Mouse (Mus musculus) intestine, embryonic 16.5 days (tissue): ENCODE measurements around the gene Zdhhc12. TPM values are rescaled to one million over a fixed set of nuclear protein-coding genes. Genes with fewer than 3 reads are reported as not detected.
"Not testable (repeated sequence)": the region's sequence is repeated elsewhere in the genome, so short reads cannot be mapped to it uniquely, and the experiment has no call there.

Source experiments
- ATAC-seq: fragments of 200-750 bp; cut with Nextera tagmentation; 2 replicates; pipeline ENCODE4 v1.8.0; 2017; ENCODE audit warnings: moderate TSS enrichment, moderate library complexity
- H3K27ac ChIP-seq: fragments of 300-500 bp; sonication (generic); 2 replicates; pipeline ENCODE4 v1.5.1; 2014; ENCODE audit warnings: mild to moderate bottlenecking, low read length
- H3K27me3 ChIP-seq: fragments of 300-500 bp; sonication (generic); replicated peaks from 2 replicates; pipeline ENCODE4 v1.6.1; 2014; ENCODE audit warnings: low read length, control low read depth, mixed read lengths; ENCODE audit not compliant: control insufficient read depth, insufficient read depth
- H3K36me3 ChIP-seq: fragments of 300-500 bp; sonication (generic); 2 replicates; pipeline ENCODE4 v1.6.1; 2014; ENCODE audit warnings: low read length, control low read depth; ENCODE audit not compliant: control insufficient read depth, insufficient read depth
- H3K4me1 ChIP-seq: fragments of 300-500 bp; sonication (generic); 2 replicates; pipeline ENCODE4 v1.6.1; 2014; ENCODE audit warnings: low read length, control low read depth, mixed read lengths; ENCODE audit not compliant: control insufficient read depth, insufficient read depth
- H3K4me2 ChIP-seq: fragments of 300-500 bp; sonication (generic); 2 replicates; pipeline ENCODE4 v1.6.1; 2014; ENCODE audit warnings: low read depth, low read length, control low read depth
- H3K4me3 ChIP-seq: fragments of 300-500 bp; sonication (generic); 2 replicates; pipeline ENCODE4 v1.5.1; 2014; ENCODE audit warnings: mild to moderate bottlenecking, low read length
- H3K9ac ChIP-seq: fragments of 300-500 bp; sonication (generic); 2 replicates; pipeline ENCODE4 v1.6.1; 2014; ENCODE audit warnings: low read depth, low read length
- H3K9me3 ChIP-seq: fragments of 300-500 bp; sonication (generic); 2 replicates; pipeline ENCODE4 v1.6.1; 2016; ENCODE audit warnings: low read length, control low read depth; ENCODE audit not compliant: control insufficient read depth
- WGBS: fragments of 180-500 bp; shearing (Covaris S2); extraction: QIAGEN DNeasy Blood & Tissue Kit; methylation state at CpG from one replicate; pipeline ENCODE4 v1.1.7; 2014; 5-methylcytosine and 5-hydroxymethylcytosine counted together
- polyA plus RNA-seq: library from polyadenylated mRNA; unstranded; fragments of >200 nt; fragmentation: Nextera tagmentation; extraction: Ambion mirVana; gene quantifications from 2 replicates; pipeline ENCODE4 v1.2.1, GENCODE M21; 2015

Gene Zdhhc12
- polyA plus RNA-seq, 1 experiment from 2014 or later = 79.0 TPM

GRCm38 (mm10) chr2:30062249-30063093 is 31.0 kb downstream of the Zdhhc12 start:
- H3K27me3 ChIP-seq = no peaks in the 10 kb centered on the region
- no peaks in the 10 kb centered on the region for H3K9me3 ChIP-seq
- H3K4me3 ChIP-seq = peak overlapping the region; percentile 69
- WGBS = under 1% methylated on average over 40 of the region's 40 CpGs
- H3K4me1 ChIP-seq = peaks cover 22% of the 10 kb centered on the region; the same call in 1 of the 2 replicates
- H3K36me3 ChIP-seq = no peaks in the 10 kb centered on the region
- H3K27ac ChIP-seq = peak overlapping the region; percentile 98
- ATAC-seq = peak; percentile 55
- H3K4me2 ChIP-seq = peak overlapping the region; percentile 72
- H3K9ac ChIP-seq = peak overlapping the region; percentile 90

GRCm38 (mm10) chr2:30061215-30062166 is 32.0 kb downstream of the Zdhhc12 start:
- Histone ChIP-seq H3K4me3 (peak overlapping the region; percentile 69), H3K4me1 (peaks cover 22% of the 10 kb centered on the region; the same call in 1 of the 2 replicates), H3K9me3 (no peaks in the 10 kb centered on the region), H3K36me3 (no peaks in the 10 kb centered on the region), H3K4me2 (peak overlapping the region; percentile 72), H3K27ac (peak overlapping the region; percentile 98), H3K27me3 (no peaks in the 10 kb centered on the region), H3K9ac (peak overlapping the region; percentile 90)
- ATAC-seq = peak; percentile 5; the same call in 1 of the 2 replicates
- 9% methylated on average over 33 of the region's 37 CpGs for WGBS

GRCm38 (mm10) chr2:30058418-30058817 is 35.0 kb downstream of the Zdhhc12 start:
- H3K36me3 ChIP-seq = no peaks in the 10 kb centered on the region
- H3K4me1 ChIP-seq = peaks cover 2% of the 10 kb centered on the region; the same call in 1 of the 2 replicates
- no peak overlapping the region for H3K9ac ChIP-seq
- H3K9me3 ChIP-seq = no peaks in the 10 kb centered on the region
- H3K4me3 ChIP-seq = no peak overlapping the region
- WGBS = 56% methylated on average over 5 of the region's 5 CpGs
- no peak overlapping the region for H3K27ac ChIP-seq
- no peaks in the 10 kb centered on the region for H3K27me3 ChIP-seq
- ATAC-seq = no peak
- H3K4me2 ChIP-seq = no peak overlapping the region

GRCm38 (mm10) chr2:30057223-30057904 is 36.1 kb downstream of the Zdhhc12 start, which contains the start of gene Set:
Gene Set (plus strand): TSS chr2:30057378.
- 43% methylated on average over 12 of the region's 12 CpGs for WGBS
- Histone ChIP-seq H3K27ac (no peak within 1 kb of the TSS), H3K9me3 (no peaks in the 10 kb centered on the region), H3K27me3 (no peaks in the 10 kb centered on the region), H3K4me1 (no peaks in the 10 kb centered on the region; the same call in 1 of the 2 replicates), H3K4me2 (no peak within 1 kb of the TSS), H3K9ac (no peak within 1 kb of the TSS), H3K4me3 (no peak within 1 kb of the TSS), H3K36me3 (no peaks in the 10 kb centered on the region)
- ATAC-seq = 0 out of 2 replicates have a peak, but pooled peaks have one; percentile 18

GRCm38 (mm10) chr2:30056736-30057135 is 36.7 kb downstream of the Zdhhc12 start:
- no peak overlapping the region for H3K9ac ChIP-seq
- no peaks in the 10 kb centered on the region for H3K9me3 ChIP-seq
- H3K4me2 ChIP-seq = no peak overlapping the region
- no peaks in the 10 kb centered on the region for H3K36me3 ChIP-seq
- no peak overlapping the region for H3K4me3 ChIP-seq
- no peak overlapping the region for H3K27ac ChIP-seq
- no peaks in the 10 kb centered on the region; the same call in 1 of the 2 replicates for H3K4me1 ChIP-seq
- H3K27me3 ChIP-seq = no peaks in the 10 kb centered on the region; the same call in 1 of the 2 replicates
- 79% methylated on average over 3 of the region's 3 CpGs for WGBS
- ATAC-seq = no peak

- H3K4me3 ChIP-seq, H3K9me3 ChIP-seq, H3K9ac ChIP-seq, H3K27ac ChIP-seq, H3K4me2 ChIP-seq, H3K36me3 ChIP-seq, ATAC-seq, H3K4me1 ChIP-seq, H3K27me3 ChIP-seq: not testable (repeated sequence)
- 95% methylated on average over 3 of the region's 3 CpGs for WGBS
These were observed 38.1 kb downstream of the Zdhhc12 start for GRCm38 (mm10) chr2:30055310-30055709.

GRCm38 (mm10) chr2:30051992-30052761 is 41.3 kb downstream of the Zdhhc12 start:
- H3K9me3 ChIP-seq = no peaks in the 10 kb centered on the region
- no peak overlapping the region for H3K27ac ChIP-seq
- WGBS = 44% methylated on average over 6 of the region's 6 CpGs
- no peaks in the 10 kb centered on the region for H3K36me3 ChIP-seq
- H3K4me2 ChIP-seq = no peak overlapping the region
- H3K4me1 ChIP-seq = no peaks in the 10 kb centered on the region; the same call in 1 of the 2 replicates
- H3K27me3 ChIP-seq = no peaks in the 10 kb centered on the region; the same call in 1 of the 2 replicates
- no peak overlapping the region for H3K9ac ChIP-seq
- no peak overlapping the region for H3K4me3 ChIP-seq
- ATAC-seq = no peak

GRCm38 (mm10) chr2:30049831-30050230 is 43.6 kb downstream of the Zdhhc12 start:
- Histone ChIP-seq H3K9me3 (no peaks in the 10 kb centered on the region), H3K27me3 (no peaks in the 10 kb centered on the region; the same call in 1 of the 2 replicates), H3K4me2 (no peak overlapping the region), H3K9ac (no peak overlapping the region), H3K27ac (no peak overlapping the region), H3K4me3 (no peak overlapping the region), H3K4me1 (no peaks in the 10 kb centered on the region), H3K36me3 (no peaks in the 10 kb centered on the region)
- WGBS = 79% methylated on average over 3 of the region's 3 CpGs
- ATAC-seq = no peak
